Mouse (Mus musculus): ENCODE measurements at regions not wholly inside any gene's neighbourhood (a gene's known extent, or its start where the extent isn't known, plus 50 kb on each side); places are given as distances from the start of the nearest gene placed in this dataset.

DNA sequence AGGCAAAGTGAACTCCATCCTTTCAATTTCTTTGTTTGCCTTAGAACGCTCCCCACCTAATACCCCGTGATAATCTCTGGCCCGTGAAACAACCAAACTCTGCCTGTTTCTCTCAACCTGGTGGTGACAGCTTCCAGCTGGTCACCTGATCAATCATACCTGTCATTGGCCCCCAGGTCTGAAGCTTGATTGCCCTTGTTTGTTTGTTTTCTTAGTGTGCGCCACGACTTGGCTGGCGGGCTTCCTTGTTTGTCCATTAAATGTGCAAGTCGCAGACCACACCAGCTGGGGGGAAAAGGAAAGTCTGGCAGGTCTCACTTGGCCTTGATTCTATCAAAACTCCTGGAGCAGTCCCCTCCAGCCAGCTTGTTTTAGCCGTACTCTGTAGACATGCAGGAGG lies 666.1 kb downstream of the Kcnj2 start:
- no peak overlapping the region for H3K4me2 ChIP-seq (ENCODE audit: low read depth)
- ATAC-seq (ENCODE audit: insufficient read depth) (no peak), DNase-seq (ENCODE audit: low read depth in 3 of 3, low spot score in 3 of 3) (no peak)
- no peaks in the 10 kb centered on the region for H3K4me1 ChIP-seq (replicated peaks; ENCODE audit: control insufficient read depth in 2 of 2, insufficient read depth in 2 of 2, low read length in 1 of 2)
- no peak overlapping the region for H3K4me3 ChIP-seq (ENCODE audit: insufficient read depth in 1 of 2, low read depth in 2 of 2, low read length in 2 of 2)
- no peak overlapping the region for H3K27ac ChIP-seq
- H3K36me3 ChIP-seq (replicated peaks; ENCODE audit: control insufficient read depth, insufficient read depth, low read depth) = no peaks in the 10 kb centered on the region
- H3K9ac ChIP-seq (replicated peaks) = no peak overlapping the region
- TF ChIP-seq EP300 (IDR thresholded peaks at IDR 0.05; ENCODE audit: low read depth) (no peak), CTCF (IDR thresholded peaks at IDR 0.05; ENCODE audit: low read depth) (no peak)
- H3K27me3 ChIP-seq (ENCODE audit: control insufficient read depth, insufficient read depth, low read length) = no peaks in the 10 kb centered on the region
- no peaks in the 10 kb centered on the region for H3K9me3 ChIP-seq (ENCODE audit: control insufficient read depth, low read length)
- WGBS (ENCODE audit: insufficient replicate concordance) = 44% methylated on average over 8 of the region's 8 CpGs

DNA sequence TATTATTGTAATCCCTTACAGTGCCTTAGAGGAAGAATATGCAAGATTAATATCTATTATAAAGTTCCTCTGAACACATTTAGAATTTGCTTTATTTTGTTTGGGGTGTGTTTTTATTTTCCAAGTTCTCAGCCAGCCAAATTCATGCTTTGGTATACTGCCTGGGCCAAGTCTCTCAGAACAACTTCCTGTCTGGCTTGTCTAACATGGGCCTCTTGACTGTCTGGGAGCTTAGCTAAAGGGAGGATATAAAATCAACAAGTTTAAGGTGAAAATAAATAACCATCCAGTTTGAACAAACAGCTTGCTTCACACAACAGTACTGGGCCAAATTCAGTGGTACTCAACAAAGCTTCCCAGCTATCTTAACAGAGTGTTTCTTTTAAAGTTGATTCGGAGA lies 669.5 kb downstream of the Kcnj2 start:
- H3K27me3 ChIP-seq (ENCODE audit: control insufficient read depth, insufficient read depth, low read length) = no peaks in the 10 kb centered on the region
- H3K9ac ChIP-seq (replicated peaks) = no peak overlapping the region
- H3K36me3 ChIP-seq (replicated peaks; ENCODE audit: control insufficient read depth, insufficient read depth, low read depth) = no peaks in the 10 kb centered on the region
- 71% methylated on average over 1 of the region's 1 CpGs for WGBS (ENCODE audit: insufficient replicate concordance)
- no peak overlapping the region for H3K4me3 ChIP-seq (ENCODE audit: insufficient read depth in 1 of 2, low read depth in 2 of 2, low read length in 2 of 2)
- no peak overlapping the region for H3K27ac ChIP-seq
- no peak for DNase-seq (ENCODE audit: low read depth in 3 of 3, low spot score in 3 of 3)
- H3K4me1 ChIP-seq (replicated peaks; ENCODE audit: control insufficient read depth in 2 of 2, insufficient read depth in 2 of 2, low read length in 1 of 2) = no peaks in the 10 kb centered on the region
- H3K4me2 ChIP-seq (ENCODE audit: low read depth) = no peak overlapping the region
- no peak for TF ChIP-seq CTCF (IDR thresholded peaks at IDR 0.05; ENCODE audit: low read depth)
- TF ChIP-seq EP300 (IDR thresholded peaks at IDR 0.05; ENCODE audit: low read depth) = no peak
- no peaks in the 10 kb centered on the region for H3K9me3 ChIP-seq (ENCODE audit: control insufficient read depth, low read length)
- ATAC-seq (ENCODE audit: insufficient read depth) = no peak

DNA sequence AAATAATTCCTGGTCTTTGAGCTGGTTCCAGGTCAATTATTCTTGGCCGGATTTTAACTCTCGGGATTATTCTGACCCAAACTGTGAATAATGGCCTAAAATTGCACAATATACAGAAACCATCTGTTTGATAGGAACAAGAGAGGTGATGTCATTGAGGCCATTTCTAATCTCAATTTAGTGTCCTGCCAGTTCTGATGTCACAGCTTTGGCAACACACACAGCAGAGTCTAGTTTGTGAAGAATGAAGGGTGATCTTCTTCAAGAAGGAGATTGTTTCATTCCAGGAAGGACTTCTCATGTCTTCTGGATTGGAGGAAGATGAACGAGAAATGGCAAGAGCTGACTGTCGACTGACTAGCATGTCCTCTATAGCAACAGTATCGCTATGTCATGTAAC lies 670.0 kb downstream of the Kcnj2 start:
- Histone ChIP-seq H3K27me3 (ENCODE audit: control insufficient read depth, insufficient read depth, low read length) (no peaks in the 10 kb centered on the region), H3K4me1 (replicated peaks; ENCODE audit: control insufficient read depth in 2 of 2, insufficient read depth in 2 of 2, low read length in 1 of 2) (no peaks in the 10 kb centered on the region), H3K36me3 (replicated peaks; ENCODE audit: control insufficient read depth, insufficient read depth, low read depth) (no peaks in the 10 kb centered on the region), H3K9me3 (ENCODE audit: control insufficient read depth, low read length) (no peaks in the 10 kb centered on the region), H3K27ac (no peak overlapping the region), H3K9ac (replicated peaks) (no peak overlapping the region), H3K4me3 (ENCODE audit: insufficient read depth in 1 of 2, low read depth in 2 of 2, low read length in 2 of 2) (no peak overlapping the region), H3K4me2 (ENCODE audit: low read depth) (no peak overlapping the region)
- 63% methylated on average over 5 of the region's 5 CpGs for WGBS (ENCODE audit: insufficient replicate concordance)
- TF ChIP-seq EP300 (IDR thresholded peaks at IDR 0.05; ENCODE audit: low read depth) = no peak
- no peak for TF ChIP-seq CTCF (IDR thresholded peaks at IDR 0.05; ENCODE audit: low read depth)
- ATAC-seq (ENCODE audit: insufficient read depth) (no peak), DNase-seq (ENCODE audit: low read depth in 3 of 3, low spot score in 3 of 3) (no peak)

DNA sequence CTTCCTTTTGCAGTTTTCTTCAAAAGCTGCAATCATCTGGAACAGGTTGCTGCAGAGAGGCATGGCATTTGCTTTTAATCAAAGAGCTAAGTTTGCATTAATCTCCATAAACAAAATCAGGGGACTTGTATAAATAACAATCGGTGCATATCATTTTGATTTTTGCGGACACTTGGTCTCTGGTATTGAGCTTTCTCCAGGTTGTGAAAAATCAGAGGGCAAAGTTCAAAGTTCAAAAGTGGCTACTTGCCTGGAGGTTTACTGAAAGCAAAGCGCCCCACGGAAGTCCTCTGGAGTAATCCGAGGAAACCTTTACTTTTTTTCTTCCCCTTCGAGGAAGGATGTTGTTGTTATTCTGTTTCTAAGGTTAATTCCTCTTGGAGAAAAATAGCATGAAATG lies 677.4 kb downstream of the Kcnj2 start:
- Histone ChIP-seq H3K27me3 (ENCODE audit: control insufficient read depth, insufficient read depth, low read length) (no peaks in the 10 kb centered on the region), H3K36me3 (replicated peaks; ENCODE audit: control insufficient read depth, insufficient read depth, low read depth) (no peaks in the 10 kb centered on the region), H3K9ac (replicated peaks) (no peak overlapping the region), H3K9me3 (ENCODE audit: control insufficient read depth, low read length) (no peaks in the 10 kb centered on the region), H3K27ac (no peak overlapping the region), H3K4me1 (replicated peaks; ENCODE audit: control insufficient read depth in 2 of 2, insufficient read depth in 2 of 2, low read length in 1 of 2) (no peaks in the 10 kb centered on the region), H3K4me3 (ENCODE audit: insufficient read depth in 1 of 2, low read depth in 2 of 2, low read length in 2 of 2) (no peak overlapping the region), H3K4me2 (ENCODE audit: low read depth) (no peak overlapping the region)
- 49% methylated on average over 6 of the region's 6 CpGs for WGBS (ENCODE audit: insufficient replicate concordance)
- DNase-seq (ENCODE audit: low read depth in 3 of 3, low spot score in 3 of 3) (no peak), ATAC-seq (ENCODE audit: insufficient read depth) (no peak)
- TF ChIP-seq EP300 (IDR thresholded peaks at IDR 0.05; ENCODE audit: low read depth) (no peak), CTCF (IDR thresholded peaks at IDR 0.05; ENCODE audit: low read depth) (no peak)

DNA sequence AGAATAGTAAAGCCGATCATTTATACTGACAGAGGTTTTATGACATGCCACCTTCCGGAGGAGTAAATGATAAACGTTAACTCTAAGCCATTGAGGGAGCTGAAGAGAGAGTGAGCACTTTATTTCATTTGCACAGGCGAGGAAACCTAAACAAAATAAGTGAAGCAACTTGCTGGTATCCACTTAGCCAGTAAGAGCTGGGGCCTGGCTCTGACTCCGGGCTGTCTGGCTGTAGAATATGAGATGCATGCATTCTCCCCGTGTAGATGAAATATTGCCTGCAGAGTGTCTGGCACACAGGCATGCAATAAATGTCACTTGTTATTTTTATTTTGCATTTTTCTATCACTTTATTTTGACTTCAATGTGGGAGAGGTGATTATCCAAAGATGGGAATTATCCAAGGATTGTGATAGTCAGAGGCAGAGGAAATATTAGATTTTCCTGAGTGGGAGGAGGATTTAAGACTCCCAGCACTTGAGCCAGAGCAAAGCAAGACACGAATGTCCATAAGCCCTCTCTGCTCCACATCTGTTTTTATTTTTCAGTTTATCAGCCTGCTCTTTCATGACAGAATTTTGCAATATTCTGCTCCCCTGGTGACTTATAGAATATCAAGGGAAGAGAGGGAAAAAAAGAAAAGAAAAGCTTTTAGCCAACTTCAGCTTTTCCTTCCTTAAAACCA lies 681.4 kb downstream of the Kcnj2 start:
- DNase-seq (ENCODE audit: low read depth in 3 of 3, low spot score in 3 of 3) (no peak), ATAC-seq (ENCODE audit: insufficient read depth) (no peak)
- TF ChIP-seq EP300 (IDR thresholded peaks at IDR 0.05; ENCODE audit: low read depth) (no peak), CTCF (IDR thresholded peaks at IDR 0.05; ENCODE audit: low read depth) (no peak)
- Histone ChIP-seq H3K4me1 (replicated peaks; ENCODE audit: control insufficient read depth in 2 of 2, insufficient read depth in 2 of 2, low read length in 1 of 2) (no peaks in the 10 kb centered on the region), H3K9ac (replicated peaks) (no peak overlapping the region), H3K27me3 (ENCODE audit: control insufficient read depth, insufficient read depth, low read length) (no peaks in the 10 kb centered on the region), H3K9me3 (ENCODE audit: control insufficient read depth, low read length) (no peaks in the 10 kb centered on the region), H3K4me2 (ENCODE audit: low read depth) (no peak overlapping the region), H3K4me3 (ENCODE audit: insufficient read depth in 1 of 2, low read depth in 2 of 2, low read length in 2 of 2) (no peak overlapping the region), H3K36me3 (replicated peaks; ENCODE audit: control insufficient read depth, insufficient read depth, low read depth) (no peaks in the 10 kb centered on the region), H3K27ac (no peak overlapping the region)
- 57% methylated on average over 7 of the region's 7 CpGs for WGBS (ENCODE audit: insufficient replicate concordance)

All from liver, embryonic 14.5 days (tissue).